Mouse (Mus musculus) right cerebral cortex, postnatal 10 days (tissue): Measurements from ENCODE around the gene Kank4.
"Not testable (repeated sequence)": the region's sequence is repeated elsewhere in the genome, so short reads cannot be mapped to it uniquely, and the experiment has no call there.

ENCODE experiments used
- DNase-seq, 2 experiments: peaks; one replicate each; pipeline ENCODE4 v3.0.0; 2021; ENCODE audit warnings: low spot score in 2 of 2

Kank4 gene

DNA sequence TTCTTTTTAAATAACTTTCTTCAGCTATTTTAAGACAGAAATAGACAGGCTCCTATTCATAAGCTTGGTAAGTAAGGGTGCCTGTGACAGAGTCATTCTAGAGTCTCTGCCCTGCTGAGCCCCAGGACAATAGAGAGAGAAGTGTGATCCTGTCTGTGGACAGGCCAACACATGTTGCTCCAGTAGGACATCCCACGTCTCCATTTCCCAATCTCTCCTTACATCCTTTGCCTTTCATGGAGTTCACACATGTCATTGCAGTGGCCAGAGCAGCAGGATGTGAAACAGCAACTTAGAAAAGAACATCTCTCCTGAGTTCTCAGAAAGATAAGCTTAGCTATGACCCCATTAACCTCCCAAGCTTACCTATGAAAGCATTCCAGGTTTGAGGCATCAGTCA is 14.4 kb upstream of the Kank4 start:
- DNase-seq = no peak

DNA sequence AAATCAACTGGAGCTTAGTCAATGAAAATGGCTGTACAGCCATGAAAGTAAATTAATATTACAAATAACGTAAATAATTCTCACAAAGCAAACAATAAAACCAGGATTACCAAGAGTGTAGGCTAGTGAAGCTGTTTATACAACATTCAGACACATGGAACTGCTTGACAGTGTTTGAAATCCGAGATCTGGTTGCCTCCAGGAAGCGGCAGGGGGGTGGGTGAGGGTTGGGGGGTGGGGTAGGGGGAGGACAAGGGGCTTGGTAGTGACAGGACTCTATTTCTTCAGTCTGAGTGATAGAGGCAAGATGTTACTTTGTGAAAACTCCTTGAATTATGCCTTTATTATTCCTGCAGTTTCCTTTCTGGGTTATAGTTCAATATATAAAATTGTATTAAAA is 9.4 kb upstream of the Kank4 start:
- DNase-seq = no peak

DNA sequence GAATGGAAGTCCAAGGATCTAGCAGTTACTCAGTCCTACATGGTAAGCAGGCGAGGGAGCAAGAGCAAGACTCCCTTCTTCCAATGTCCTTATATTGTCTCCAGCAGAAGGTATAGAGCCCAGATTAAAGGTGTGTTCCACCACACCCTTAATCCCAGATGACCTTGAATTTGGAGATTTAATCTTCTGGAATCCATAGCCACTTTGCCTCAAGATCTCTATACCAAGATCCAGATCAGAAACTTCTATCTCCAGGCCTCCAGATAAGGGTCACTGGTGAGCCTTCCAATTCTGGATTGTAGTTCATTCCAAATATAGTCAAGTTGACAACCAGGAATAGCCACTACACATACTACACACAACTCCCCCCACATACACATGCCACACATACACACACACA is 6.4 kb upstream of the Kank4 start, which contains the start of gene I0C0044D17Rik:
TSS of gene I0C0044D17Rik (minus strand) at position 101 of the 400 bp plus-strand sequence.
- not testable (repeated sequence) for DNase-seq

DNA sequence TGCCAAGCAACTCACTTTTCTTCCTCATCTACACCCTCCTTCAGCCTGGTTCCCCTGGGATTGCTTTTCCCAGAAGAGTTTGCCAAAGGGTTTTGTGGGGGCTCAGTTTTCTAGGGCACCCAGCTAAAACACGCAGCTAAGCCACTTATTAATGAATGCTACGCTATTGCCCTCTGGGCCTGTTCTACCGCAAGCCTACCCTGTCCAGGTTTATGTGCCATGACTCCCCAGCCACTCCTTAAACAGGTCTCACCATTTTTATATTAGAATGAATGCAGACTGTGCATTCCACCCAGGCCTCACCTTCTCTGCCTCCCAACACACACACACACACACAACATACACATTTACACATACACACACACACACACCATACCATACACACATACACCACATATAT is 5.7 kb upstream of the Kank4 start:
- DNase-seq = no peak

DNA sequence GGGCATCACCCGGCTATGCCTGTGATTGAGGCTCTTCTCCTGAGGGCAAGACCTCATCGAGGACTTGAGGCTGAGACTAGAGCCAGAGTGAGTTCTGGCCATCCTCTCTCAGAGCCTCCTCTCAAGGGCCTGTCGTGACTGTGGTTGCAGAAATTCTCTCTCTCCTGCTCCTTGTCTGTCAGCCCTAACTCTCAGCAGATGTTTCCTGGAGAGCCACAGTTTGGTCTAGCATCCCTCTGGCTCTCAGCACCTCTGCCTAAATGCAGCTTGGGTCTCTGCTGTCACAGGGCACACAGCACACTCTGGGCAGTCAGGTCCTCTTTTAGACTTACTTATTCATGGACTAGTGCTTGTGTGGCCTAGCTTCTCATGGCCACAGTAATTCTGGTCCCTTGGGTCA is 5.1 kb upstream of the Kank4 start:
- no peak for DNase-seq

DNA sequence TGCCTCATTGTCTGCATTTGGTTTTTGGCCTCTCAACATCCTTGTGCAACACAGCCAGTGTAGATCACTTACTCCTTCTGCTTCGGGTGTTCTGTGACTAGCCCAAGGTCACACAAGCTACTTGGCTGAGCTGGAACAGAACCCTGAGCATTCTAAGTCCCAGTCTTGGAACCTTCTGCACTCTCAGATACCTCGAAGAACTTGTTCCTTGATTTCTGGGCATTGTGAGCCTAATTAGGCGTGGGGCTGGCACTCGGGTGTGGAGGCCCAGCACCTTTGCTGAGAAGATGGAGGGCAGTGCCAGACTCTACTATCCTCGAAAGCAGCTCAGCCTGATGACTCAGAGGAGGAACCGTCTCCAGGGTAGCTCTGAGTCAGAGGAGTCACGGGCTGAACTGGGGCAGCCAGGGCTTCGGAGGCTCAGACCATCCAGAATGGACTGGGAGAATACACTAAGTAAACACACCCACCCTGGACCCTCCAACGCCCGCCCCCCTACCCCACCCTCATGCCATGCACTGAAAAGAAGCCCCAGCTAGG is 1.9 kb upstream of the Kank4 start:
- DNase-seq = no peak

DNA sequence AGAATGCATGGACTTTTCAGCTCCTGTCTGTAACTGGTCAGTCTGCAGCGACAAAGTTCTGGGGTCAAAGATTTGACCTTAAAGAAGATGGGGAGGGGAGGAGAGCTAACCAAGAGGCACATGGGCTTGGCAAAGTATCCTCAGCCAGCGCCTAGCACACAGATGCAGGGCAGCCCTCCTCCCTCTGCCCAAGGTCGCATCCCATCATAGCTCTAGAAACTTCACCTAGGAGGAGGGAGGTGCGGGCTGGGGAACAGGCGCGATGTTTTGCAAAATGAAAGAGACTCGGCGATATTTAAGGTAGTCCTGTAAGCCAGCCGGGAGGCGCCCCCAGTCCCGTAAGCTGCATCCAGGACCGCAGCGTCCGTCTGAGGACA is 542 bp downstream of the Kank4 start:
- DNase-seq = no peak

DNA sequence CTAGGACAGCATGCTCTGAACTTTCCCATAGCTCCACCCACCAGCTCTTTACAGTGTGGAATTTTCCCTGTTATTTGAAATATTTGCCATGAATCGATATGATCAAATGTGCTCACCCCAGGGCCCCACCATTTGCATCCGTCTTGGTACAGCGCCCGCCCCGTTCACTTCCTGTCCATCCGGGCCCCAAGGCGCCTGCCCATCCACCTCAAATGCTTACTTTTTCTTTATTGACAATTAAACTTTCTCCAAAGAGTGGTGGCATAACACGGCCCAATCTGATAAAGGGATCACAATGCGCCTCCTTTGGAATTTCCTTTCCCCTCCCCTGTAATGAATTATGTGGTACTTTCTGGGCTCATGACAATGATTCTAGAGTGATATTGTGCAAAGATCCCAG is 11.0 kb downstream of the Kank4 start:
- DNase-seq = no peak

DNA sequence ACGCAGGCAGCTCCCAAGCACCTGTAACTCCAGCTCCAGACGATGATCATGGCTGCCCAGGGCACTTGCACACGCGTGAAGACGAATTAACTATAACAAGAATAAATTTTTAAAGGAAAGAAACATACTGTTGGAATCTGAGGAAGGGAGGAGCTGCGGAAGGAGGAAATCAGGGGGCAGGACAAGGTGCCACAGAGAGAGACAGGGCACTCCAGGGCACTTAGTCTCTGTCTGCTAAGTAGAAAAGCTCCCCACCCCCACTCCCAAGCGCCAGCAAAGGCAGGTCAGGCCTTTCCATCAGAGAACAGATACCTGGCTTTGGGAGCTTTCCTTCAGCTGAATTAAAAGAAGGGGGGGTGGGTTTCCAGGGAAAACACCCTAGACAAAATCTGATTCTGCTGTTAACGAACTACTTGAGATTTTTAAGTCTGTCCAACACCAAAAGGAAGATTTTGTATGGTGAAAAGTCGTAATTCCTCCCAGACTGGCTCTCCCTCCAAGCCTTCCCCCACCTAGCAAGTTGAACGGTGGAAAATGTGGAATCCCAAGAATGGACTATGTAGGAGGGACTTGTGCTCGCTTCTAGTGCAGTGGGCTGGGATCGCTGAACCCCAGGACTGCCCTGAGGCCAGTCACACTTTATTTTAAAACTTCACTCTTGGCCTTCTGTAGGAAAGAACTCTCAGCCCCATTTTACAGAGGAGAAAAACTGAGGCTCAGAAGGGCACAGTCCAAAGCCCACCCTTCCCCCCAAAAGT is 11.9 kb downstream of the Kank4 start:
- DNase-seq = no peak

DNA sequence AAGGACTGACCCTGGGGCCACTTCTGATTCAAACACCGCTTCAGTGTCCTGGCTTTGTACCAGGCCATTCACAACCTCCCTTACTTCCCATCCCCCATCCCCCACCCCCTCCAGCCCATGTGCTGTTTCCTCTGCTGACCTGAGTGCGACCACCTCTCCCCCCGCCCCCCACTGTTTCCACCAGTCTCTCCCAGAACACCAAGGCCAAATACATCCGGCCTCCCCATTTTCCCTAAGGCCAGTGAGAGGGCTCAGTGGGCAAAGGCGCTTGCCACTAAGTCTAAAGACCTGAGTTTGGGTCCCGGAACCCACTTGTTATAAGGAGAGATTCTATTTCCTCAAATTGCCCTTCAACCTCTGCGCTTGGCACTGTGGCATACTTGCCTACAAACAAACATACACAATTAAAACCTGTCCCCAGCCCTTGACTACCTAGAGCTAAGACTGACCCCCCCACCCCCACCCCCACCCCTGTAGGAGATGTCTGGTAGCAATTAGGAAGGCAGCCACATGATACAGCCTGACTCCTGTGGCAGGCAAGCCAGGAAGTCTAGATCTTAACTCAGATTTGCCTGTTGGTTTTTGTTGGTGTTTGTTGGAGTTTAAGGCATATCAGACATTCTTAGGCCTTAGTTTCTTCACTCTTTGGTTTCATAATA is 12.7 kb downstream of the Kank4 start:
- no peak for DNase-seq

DNA sequence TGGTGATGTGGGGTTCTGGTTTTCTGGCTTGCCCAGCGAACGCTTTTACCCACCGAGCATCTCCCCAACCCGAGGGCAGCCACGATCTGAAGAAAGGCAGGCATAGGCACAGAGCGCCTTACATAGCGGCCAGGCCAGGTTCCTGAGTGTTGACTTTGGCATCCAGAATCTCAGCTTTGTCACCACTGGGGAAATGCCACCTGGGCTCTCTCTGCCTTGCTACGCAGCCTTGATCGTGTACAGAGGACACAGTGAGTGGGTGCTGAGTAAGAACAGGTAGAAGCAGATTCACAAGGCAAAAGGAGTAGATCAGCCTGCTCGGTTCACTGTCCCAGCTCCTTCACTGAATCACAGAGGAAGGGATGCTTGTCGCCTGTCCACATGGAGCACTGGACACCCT is 15.6 kb downstream of the Kank4 start:
- DNase-seq = no peak

DNA sequence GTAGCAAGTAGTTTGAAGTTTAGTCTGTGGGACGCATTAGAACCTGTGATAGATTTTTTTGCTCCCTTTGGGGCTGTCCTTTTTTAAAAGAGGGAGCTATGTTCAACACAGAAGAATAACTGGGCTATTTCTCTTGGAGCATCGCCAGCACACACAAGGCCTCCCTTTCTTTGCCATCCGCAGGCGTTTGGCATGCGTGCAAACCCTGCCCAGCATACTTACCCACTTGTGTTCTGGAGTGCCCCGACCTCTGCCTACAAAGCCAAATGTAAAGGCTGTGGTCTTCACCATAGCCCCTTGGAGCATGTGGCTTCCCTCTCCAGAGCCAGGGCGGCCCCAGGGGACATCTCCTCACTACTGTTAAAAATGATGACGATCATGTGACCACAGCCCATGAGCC is 16.5 kb downstream of the Kank4 start:
- peak; percentile 37 to 41 for DNase-seq

DNA sequence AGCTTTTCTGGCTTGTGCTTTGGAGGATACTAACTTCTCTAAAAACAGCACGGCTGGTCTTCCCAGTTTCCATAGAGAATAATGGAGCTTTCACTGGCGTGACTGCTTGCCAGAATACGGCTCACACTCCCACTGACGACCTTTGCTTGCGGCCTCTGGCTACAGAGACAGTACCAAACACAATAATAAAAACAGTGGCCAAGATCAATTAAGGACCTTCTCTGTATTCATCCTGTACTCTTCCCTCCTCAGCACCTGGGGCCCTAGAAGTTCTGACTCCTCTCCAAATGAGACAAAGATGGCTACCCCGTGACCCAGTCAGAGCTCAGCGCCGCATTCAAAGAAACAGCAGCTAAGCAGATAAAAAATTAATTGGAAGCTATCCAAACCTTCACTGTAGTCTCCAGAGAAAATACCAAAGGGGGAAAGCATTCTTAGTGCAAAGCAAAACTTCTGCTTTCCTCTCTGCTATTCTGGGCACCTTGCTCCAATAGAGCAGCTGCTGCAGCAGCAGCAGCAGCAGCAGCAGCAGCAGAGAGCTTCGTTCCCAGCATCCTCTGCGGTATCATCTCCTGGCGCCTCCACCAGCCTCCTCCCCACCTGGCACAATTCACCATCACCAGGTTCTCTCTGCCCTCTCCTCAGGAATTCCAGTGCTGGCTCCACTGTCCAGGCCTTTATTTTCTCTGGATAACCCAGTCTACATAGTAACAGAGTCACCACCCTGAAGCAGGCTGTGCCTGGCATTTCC is 20.6 kb downstream of the Kank4 start:
- peak in 1 of 2 experiments; percentile 38 for DNase-seq

DNA sequence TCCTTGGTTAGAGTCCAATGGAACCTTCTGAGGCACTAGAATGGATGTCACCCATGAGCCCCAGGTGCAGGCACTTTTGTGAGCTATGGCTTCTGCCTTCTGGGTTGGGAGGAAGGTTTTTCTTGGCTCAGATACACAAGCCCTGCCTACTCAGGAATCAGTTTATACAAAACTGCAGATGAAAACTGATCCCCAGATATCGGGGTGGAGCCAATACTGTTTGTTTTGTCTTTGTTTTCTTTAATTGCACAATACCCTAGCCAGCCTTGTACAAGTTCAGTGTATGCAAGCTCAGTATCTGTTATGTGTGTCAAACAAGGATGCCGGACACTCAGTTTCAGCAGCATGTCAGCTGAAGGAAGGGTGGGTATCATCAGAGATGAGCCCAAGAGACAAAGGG is 22.1 kb downstream of the Kank4 start:
- DNase-seq = no peak

DNA sequence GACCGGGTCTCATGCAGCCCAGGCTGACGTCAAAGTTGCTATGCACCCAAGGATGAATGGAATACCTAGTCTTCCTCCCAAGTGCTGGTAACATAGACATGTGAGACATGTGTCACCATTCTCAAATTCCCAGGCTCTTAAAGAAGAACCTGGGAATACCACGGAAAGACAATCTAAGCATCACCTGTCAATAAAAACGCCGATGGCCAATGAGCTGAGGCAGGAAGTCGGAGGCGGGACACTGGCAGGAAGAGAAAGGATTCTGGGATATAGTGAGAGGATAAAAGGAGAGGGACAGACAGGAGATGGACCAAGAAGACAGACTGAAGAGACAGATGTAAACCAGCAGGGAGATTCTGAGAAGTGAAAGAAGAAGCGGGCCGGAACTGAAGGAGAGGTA is 23.9 kb downstream of the Kank4 start:
- no peak for DNase-seq

DNA sequence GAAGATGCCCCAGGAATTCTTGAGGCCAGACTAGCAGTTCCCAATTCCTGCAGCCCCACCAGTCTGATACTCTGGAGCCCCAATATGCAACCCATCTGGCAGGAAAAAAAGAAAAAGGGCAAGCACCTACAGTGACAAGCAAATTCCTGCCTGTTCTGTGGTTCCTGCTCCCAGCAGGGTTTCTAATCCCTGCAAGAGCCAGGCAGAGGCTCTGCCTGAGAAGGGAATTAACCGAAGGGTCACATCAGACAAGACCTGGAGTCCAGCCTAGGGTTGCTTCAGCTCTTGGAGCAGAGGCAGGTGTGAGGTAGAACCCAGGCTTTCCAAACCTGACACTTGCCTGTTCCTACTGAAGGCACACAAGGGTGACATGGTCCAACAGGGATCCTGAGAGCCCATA is 26.6 kb downstream of the Kank4 start:
- DNase-seq = no peak

DNA sequence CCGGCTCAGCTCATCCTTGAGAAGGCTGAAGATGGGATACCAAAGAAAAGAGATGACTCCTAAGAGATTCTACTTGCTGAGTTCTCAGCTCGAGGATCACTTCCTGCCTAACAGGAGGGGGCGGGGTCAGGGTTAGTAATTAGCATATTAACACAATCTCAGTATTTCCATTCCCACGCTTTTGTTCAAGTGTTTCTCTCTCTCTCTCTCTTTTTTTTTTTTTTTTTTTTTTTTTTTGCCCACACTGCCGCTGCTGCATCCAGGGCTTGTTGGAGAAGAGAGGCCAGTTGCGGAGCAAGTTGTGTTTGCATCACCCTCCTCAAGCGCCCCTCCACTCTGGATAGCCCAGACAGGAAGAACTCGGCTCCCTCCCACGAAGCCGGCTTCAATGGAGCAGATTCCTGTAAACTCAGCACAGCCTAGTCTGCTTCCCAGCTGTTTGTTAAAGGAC is 27.5 kb downstream of the Kank4 start:
- no peak for DNase-seq

DNA sequence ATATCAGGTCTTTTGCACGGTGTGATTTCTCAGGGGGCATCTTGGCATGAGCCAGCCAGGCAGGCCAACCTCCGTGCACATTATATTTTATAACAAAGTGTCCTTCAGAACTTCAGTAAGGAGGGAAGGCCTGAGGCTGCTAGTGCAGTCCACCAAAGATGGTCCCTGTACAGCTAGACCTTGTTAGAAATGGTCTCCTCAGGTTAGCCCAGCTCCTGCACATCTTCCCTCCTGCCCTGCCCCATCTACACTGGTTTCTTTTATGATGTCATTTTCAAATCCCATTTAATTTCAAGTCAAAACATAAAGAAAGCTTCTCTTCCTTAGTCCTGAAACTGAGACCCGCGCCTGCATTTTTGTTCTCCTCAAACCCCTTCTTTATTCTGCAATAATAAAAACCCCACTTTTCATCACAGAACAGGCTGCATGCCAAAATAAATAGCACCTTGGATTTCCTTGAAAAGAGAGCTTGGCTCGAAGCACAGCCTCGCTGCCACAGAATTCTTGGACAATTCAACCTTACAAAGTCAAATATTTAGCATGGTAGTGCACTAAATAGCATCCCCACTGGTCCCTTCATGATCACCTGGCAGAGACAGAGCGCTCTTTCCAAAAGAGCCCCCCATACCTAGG is 28.1 kb downstream of the Kank4 start:
- no peak for DNase-seq

DNA sequence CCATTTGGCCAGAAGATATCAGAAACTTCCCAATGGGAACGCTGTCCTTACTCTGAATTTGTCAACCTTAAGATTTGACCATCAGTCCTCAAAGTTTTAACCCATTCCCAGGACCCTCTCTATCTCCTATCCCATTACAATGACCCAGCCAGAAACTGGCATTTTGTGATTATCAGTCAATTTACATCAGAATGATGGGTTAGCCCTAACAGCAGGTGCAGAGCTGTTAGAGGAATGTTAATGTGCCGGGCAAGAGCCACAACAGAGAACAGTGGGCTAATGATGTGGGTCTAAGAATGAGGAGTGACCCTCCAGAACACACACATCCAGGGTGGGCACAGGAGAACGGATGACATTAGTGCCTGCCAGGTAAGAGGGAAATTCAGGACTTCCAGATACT is 31.1 kb downstream of the Kank4 start:
- DNase-seq = no peak

DNA sequence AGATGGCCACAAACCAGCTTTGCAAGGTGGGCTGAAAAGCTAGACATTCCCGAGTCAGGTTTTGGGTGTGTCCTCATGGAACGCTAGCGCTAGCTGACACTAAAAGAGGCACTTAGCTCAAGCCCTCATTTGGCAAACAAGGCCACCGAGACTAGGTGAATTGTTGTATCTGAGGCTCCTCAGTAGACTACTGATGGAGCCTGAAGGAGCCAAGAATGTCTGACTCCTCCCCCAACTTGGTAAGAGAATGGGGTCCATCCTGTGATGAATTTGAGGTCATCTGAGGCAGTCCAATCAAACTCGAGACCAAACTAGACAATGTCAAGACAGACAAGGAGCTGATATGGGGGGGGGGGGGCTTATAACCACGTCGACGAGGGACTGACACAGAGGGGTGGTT is 31.5 kb downstream of the Kank4 start:
- DNase-seq = no peak

DNA sequence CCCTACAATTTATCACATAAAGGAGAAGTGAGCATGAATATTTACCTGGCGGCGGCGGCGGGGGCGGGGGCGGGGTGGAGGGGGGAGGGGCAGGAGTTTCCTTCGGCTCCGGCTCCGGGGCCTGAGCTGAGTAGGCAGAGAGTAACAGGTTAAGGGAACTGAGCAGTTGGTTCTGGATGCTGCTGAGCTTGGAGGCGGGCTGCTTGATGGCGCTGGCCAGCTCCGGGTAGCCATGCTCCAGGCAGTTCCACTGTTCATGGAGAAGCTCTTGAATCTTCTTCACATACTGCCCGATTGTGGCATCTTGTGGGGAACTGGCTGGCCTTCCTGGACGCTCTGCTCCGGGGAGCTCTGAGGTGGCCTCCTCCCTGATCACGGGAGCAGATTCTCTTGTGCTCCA is 39.1 kb downstream of the Kank4 start:
- DNase-seq = no peak

DNA sequence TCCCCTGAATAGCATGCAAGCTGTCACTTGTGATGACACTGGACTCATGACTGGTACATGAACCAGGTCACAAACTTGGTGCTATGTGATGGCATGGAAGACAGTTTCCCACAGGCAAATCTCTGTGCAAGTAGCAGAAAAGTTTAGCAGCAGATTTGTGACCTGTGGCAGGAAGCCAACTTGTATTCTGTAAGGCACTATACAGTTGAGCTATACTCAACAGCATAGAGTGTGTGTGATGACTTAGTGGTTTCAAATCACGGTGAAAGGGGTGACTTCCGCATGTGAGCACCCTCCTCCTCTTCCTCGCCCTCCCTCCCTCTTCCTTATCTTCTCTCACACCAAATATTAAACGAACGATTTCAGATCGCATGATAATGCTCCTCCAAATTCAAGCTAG is 39.9 kb downstream of the Kank4 start:
- no peak for DNase-seq
